Mouse (Mus musculus) urinary bladder, postnatal 4 days (tissue): ENCODE measurements around the gene Srl.
"Not testable (repeated sequence)": the region's sequence is repeated elsewhere in the genome, so short reads cannot be mapped to it uniquely, and the experiment has no call there.

Experiments
- DNase-seq, 2 experiments: peaks; one replicate each; pipeline ENCODE4 v3.0.0; 2021 to 2022; ENCODE audit warnings: low spot score in 2 of 2

Srl gene

GRCm38 (mm10) chr16:4552829-4553550 is 11.4 kb upstream of the Srl start:
- peak; percentile 39 to 65 for DNase-seq

GRCm38 (mm10) chr16:4551885-4552284 is 10.3 kb upstream of the Srl start:
- no peak for DNase-seq

GRCm38 (mm10) chr16:4551056-4551455 is 9.4 kb upstream of the Srl start:
- peak; percentile 47 to 74 for DNase-seq

- no peak for DNase-seq
Measured at GRCm38 (mm10) chr16:4548953-4549688, 7.5 kb upstream of the Srl start.

- no peak for DNase-seq
Measured at GRCm38 (mm10) chr16:4547611-4548010, 6.0 kb upstream of the Srl start.

- no peak for DNase-seq
Measured at GRCm38 (mm10) chr16:4546838-4547237, 5.2 kb upstream of the Srl start.

- DNase-seq = no peak
Measured at GRCm38 (mm10) chr16:4544845-4545244, 3.2 kb upstream of the Srl start.

- no peak for DNase-seq
Measured at GRCm38 (mm10) chr16:4543266-4543665, 1.6 kb upstream of the Srl start.

GRCm38 (mm10) chr16:4542236-4542774 is 689 bp upstream of the Srl start:
- no peak for DNase-seq

- no peak for DNase-seq
Measured at GRCm38 (mm10) chr16:4541033-4541432, 583 bp downstream of the Srl start.

- DNase-seq = no peak
Measured at GRCm38 (mm10) chr16:4540064-4540775, 1.4 kb downstream of the Srl start.

GRCm38 (mm10) chr16:4539521-4539920 is 2.1 kb downstream of the Srl start:
- DNase-seq = no peak

- no peak for DNase-seq
Measured at GRCm38 (mm10) chr16:4537616-4538358, 3.8 kb downstream of the Srl start.

- not testable (repeated sequence) for DNase-seq
Measured at GRCm38 (mm10) chr16:4527373-4527772, 14.2 kb downstream of the Srl start.

GRCm38 (mm10) chr16:4523313-4524004 is 18.2 kb downstream of the Srl start:
- DNase-seq = no peak

- DNase-seq = no peak
Measured at GRCm38 (mm10) chr16:4522879-4523278, 18.7 kb downstream of the Srl start.

- no peak for DNase-seq
Measured at GRCm38 (mm10) chr16:4521735-4522530, 19.7 kb downstream of the Srl start.

- no peak for DNase-seq
Measured at GRCm38 (mm10) chr16:4521074-4521667, 20.4 kb downstream of the Srl start.

- DNase-seq = no peak
Measured at GRCm38 (mm10) chr16:4520673-4521072, 20.9 kb downstream of the Srl start.

- DNase-seq = no peak
Measured at GRCm38 (mm10) chr16:4519825-4520224, 21.8 kb downstream of the Srl start.
